Mouse (Mus musculus) brain, embryonic 14.5 days (tissue): ENCODE measurements around the gene Prlh.

Experiments used
- CTCF ChIP-seq: fragments of 200-500 bp; IDR thresholded peaks from 2 replicates; pipeline ENCODE4 v1.5.1; 2012; ENCODE audit warnings: inconsistent platforms, mild to moderate bottlenecking, moderate library complexity, borderline replicate concordance; ENCODE audit not compliant: insufficient read depth, insufficient read length; ENCODE audit errors: extremely low read depth
- POLR2A ChIP-seq: fragments of 200-500 bp; IDR thresholded peaks from 2 replicates; pipeline ENCODE4 v1.6.1; 2012; ENCODE audit warnings: mild to moderate bottlenecking, inconsistent platforms, borderline replicate concordance; ENCODE audit not compliant: poor library complexity, insufficient read depth, insufficient read length, severe bottlenecking; ENCODE audit errors: extremely low read depth

DNA sequence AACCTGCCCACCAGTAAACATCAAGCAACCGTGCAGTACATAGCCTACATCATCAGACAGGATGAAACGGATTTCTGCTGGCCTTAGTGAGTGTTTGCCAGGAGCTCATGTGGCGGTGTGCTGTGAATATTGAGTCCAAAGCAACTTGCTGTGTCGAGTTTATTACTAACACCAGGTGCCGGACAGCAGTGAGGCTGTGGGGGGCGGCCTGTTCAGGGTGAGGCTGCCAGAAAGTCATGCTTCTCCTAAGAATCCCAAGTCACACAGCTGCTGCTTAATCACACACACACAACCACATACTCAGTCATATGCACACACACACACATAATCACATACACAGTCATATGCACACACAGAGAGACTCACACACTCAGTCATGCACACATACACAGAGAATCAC lies 39.7 kb upstream of the Prlh start:
- no peak for TF ChIP-seq CTCF
- no peak for TF ChIP-seq POLR2A
